Mouse (Mus musculus) thymus, adult 2 months (tissue): ENCODE results near the gene Ctf1. TPM values are rescaled to one million over a fixed set of nuclear protein-coding genes. Genes with fewer than 3 reads are reported as not detected.

ENCODE experiments used
- DNase-seq: peaks from one replicate; pipeline ENCODE4 v3.0.0; 2021
- H3K27ac ChIP-seq: fragments of 200-500 bp; 2 replicates; pipeline ENCODE4 v1.5.1; 2012; ENCODE audit warnings: low read length, control low read depth; ENCODE audit not compliant: control insufficient read depth, insufficient read depth
- H3K27me3 ChIP-seq: fragments of 200-500 bp; 2 replicates; pipeline ENCODE4 v1.6.1; 2012; ENCODE audit warnings: mild to moderate bottlenecking, low read length, moderate library complexity, mixed read lengths; ENCODE audit not compliant: control insufficient read depth, insufficient read depth
- H3K36me3 ChIP-seq: fragments of 200-500 bp; 2 replicates; pipeline ENCODE4 v1.6.1; 2012; ENCODE audit warnings: mild to moderate bottlenecking, low read length, moderate library complexity; ENCODE audit not compliant: control insufficient read depth, insufficient read depth
- H3K4me1 ChIP-seq: fragments of 200-500 bp; replicated peaks from 2 replicates; pipeline ENCODE4 v1.6.1; 2012; ENCODE audit warnings: low read length; ENCODE audit not compliant: control insufficient read depth, insufficient read depth
- H3K4me3 ChIP-seq: fragments of 200-500 bp; 2 replicates; pipeline ENCODE4 v1.5.1; 2012; ENCODE audit warnings: mild to moderate bottlenecking, low read length, control low read depth, moderate library complexity; ENCODE audit not compliant: control insufficient read depth, insufficient read depth
- CTCF ChIP-seq: fragments of 200-500 bp; IDR thresholded peaks from 2 replicates; pipeline ENCODE4 v1.5.1; 2012; ENCODE audit warnings: mild to moderate bottlenecking, control low read depth, low read length, moderate library complexity, borderline replicate concordance; ENCODE audit not compliant: control insufficient read depth, poor library complexity, insufficient read depth; ENCODE audit errors: extremely low read depth
- POLR2A ChIP-seq: fragments of 200-500 bp; IDR thresholded peaks from 2 replicates; pipeline ENCODE4 v1.6.1; 2012; ENCODE audit warnings: mild to moderate bottlenecking, low read length, control low read depth, moderate library complexity; ENCODE audit not compliant: control insufficient read depth, poor library complexity, insufficient read depth; ENCODE audit errors: extremely low read depth
- WGBS: fragments of 180-500 bp; shearing (Covaris S2); methylation state at CpG from one replicate; pipeline ENCODE4 v1.1.7; 2018; 5-methylcytosine and 5-hydroxymethylcytosine counted together
- polyA plus RNA-seq: library from polyadenylated mRNA; depleted of rRNA; stranded (reverse); fragments of >200 nt; gene quantifications from 2 replicates; pipeline ENCODE4 v1.2.3, GENCODE M21; 2012; rRNA removed

Ctf1 gene
- polyA plus RNA-seq, 1 experiment, result 15.8 TPM

GRCm38 (mm10) chr7:127761026-127761425 lies 48.5 kb downstream of the Ctf1 start:
- 32% methylated on average over 7 of the region's 7 CpGs for WGBS
- H3K36me3 ChIP-seq, result peaks cover 5% of the 10 kb centered on the region; the same call in 1 of the 2 replicates

GRCm38 (mm10) chr7:127763642-127764041 lies 51.1 kb downstream of the Ctf1 start:
- H3K36me3 ChIP-seq, result peaks cover 5% of the 10 kb centered on the region; the same call in 1 of the 2 replicates
- H3K4me3 ChIP-seq, result no peak overlapping the region
- no peak for DNase-seq
- H3K27ac ChIP-seq, result no peak overlapping the region
- no peaks in the 10 kb centered on the region for H3K27me3 ChIP-seq
- 56% methylated on average over 4 of the region's 4 CpGs for WGBS
- TF ChIP-seq POLR2A (no peak), CTCF (no peak)
- 0 out of 2 replicates have a peak, but pooled peaks cover 3% of the 10 kb centered on the region for H3K4me1 ChIP-seq

More at GRCm38 (mm10) chr7:127761026-127761425, 48.5 kb downstream of the Ctf1 start:
- TF ChIP-seq CTCF (peak; percentile 88; the same call in 1 of the 2 replicates), POLR2A (no peak)
- H3K4me3 ChIP-seq, result no peak overlapping the region
- no peak overlapping the region for H3K27ac ChIP-seq
- DNase-seq, result peak; percentile 65
- H3K27me3 ChIP-seq, result no peaks in the 10 kb centered on the region
- no peaks in the 10 kb centered on the region for H3K4me1 ChIP-seq

- TF ChIP-seq POLR2A (no peak), CTCF (no peak)
- 94% methylated on average over 2 of the region's 2 CpGs for WGBS
- Histone ChIP-seq H3K4me1 (peaks cover 22% of the 10 kb centered on the region), H3K27me3 (no peaks in the 10 kb centered on the region), H3K27ac (no peak overlapping the region), H3K4me3 (no peak overlapping the region), H3K36me3 (peaks cover 5% of the 10 kb centered on the region; the same call in 1 of the 2 replicates)
- DNase-seq, result no peak
Measured at GRCm38 (mm10) chr7:127765756-127766155, 53.2 kb downstream of the Ctf1 start.

GRCm38 (mm10) chr7:127766851-127767609 lies 54.5 kb downstream of the Ctf1 start:
- Histone ChIP-seq H3K4me1 (peaks cover 29% of the 10 kb centered on the region), H3K36me3 (peaks cover 5% of the 10 kb centered on the region; the same call in 1 of the 2 replicates), H3K27me3 (no peaks in the 10 kb centered on the region), H3K4me3 (no peak overlapping the region), H3K27ac (no peak overlapping the region)
- TF ChIP-seq POLR2A (no peak), CTCF (no peak)
- 90% methylated on average over 17 of the region's 17 CpGs for WGBS
- no peak for DNase-seq

Other genes with a start within 250 kb of the Ctf1 start
- 122 and 128 TPM in 2 replicates for gene Fbrs, start 233.5 kb upstream of the Ctf1 start, polyA plus RNA-seq
- 92.3 and 131 TPM in 2 replicates for gene Srcap, start 200.8 kb upstream of the Ctf1 start, polyA plus RNA-seq
- 10.4 and 14.1 TPM in 2 replicates for gene Gm42715, start 193.2 kb upstream of the Ctf1 start, polyA plus RNA-seq
- gene Tmem265, start 151.3 kb upstream of the Ctf1 start, polyA plus RNA-seq, result 12.5 and 12.8 TPM in 2 replicates
- 193 and 202 TPM in 2 replicates for gene Phkg2, start 139.4 kb upstream of the Ctf1 start, polyA plus RNA-seq
- gene Ccdc189, start 124.1 kb upstream of the Ctf1 start, polyA plus RNA-seq, result 1.5 and 2.9 TPM in 2 replicates
- gene Rnf40, start 124.0 kb upstream of the Ctf1 start, polyA plus RNA-seq, result 65.9 and 67.4 TPM in 2 replicates
- gene Zfp629, start 96.9 kb upstream of the Ctf1 start, polyA plus RNA-seq, result 27.7 and 33.1 TPM in 2 replicates
- 61.2 and 76.1 TPM in 2 replicates for gene Bcl7c, start 3.8 kb upstream of the Ctf1 start, polyA plus RNA-seq
- not detected in 2 replicates for gene Ctf2, start 19.4 kb downstream of the Ctf1 start, polyA plus RNA-seq
- gene Fbxl19, start 31.8 kb downstream of the Ctf1 start, polyA plus RNA-seq, result 38.9 and 43.7 TPM in 2 replicates
- gene Orai3, start 57.1 kb downstream of the Ctf1 start, polyA plus RNA-seq, result 23.8 and 27.0 TPM in 2 replicates
- gene Setd1a, start 63.9 kb downstream of the Ctf1 start, polyA plus RNA-seq, result 29.9 and 36.7 TPM in 2 replicates
- not detected in 2 replicates for gene Gm49388, start 72.9 kb downstream of the Ctf1 start, polyA plus RNA-seq
- gene Hsd3b7, start 87.9 kb downstream of the Ctf1 start, polyA plus RNA-seq, result 25.9 and 30.1 TPM in 2 replicates
- 76.1 and 93.3 TPM in 2 replicates for gene Stx4a, start 111.6 kb downstream of the Ctf1 start, polyA plus RNA-seq
- 3.4 and 4.2 TPM in 2 replicates for gene Stx1b, start 111.8 kb downstream of the Ctf1 start, polyA plus RNA-seq
- gene Zfp646, start 163.5 kb downstream of the Ctf1 start, polyA plus RNA-seq, result 61.3 and 64.2 TPM in 2 replicates
- gene Zfp668, start 164.1 kb downstream of the Ctf1 start, polyA plus RNA-seq, result 23.9 and 34.9 TPM in 2 replicates
- gene Prss53, start 178.2 kb downstream of the Ctf1 start, polyA plus RNA-seq, result 2.0 and 2.5 TPM in 2 replicates
- gene Gm21974, start 182.7 kb downstream of the Ctf1 start, polyA plus RNA-seq, result not detected in 2 replicates
- 56.9 and 75.1 TPM in 2 replicates for gene Vkorc1, start 182.9 kb downstream of the Ctf1 start, polyA plus RNA-seq
- gene Bckdk, start 191.3 kb downstream of the Ctf1 start, polyA plus RNA-seq, result 94.9 and 103 TPM in 2 replicates
- 25.5 and 29.4 TPM in 2 replicates for gene Kat8, start 199.8 kb downstream of the Ctf1 start, polyA plus RNA-seq
- 5.4 and 6.9 TPM in 2 replicates for gene Prss8, start 217.4 kb downstream of the Ctf1 start, polyA plus RNA-seq
- gene Prss36, start 234.0 kb downstream of the Ctf1 start, polyA plus RNA-seq, result 10.3 and 15.8 TPM in 2 replicates